Mouse (Mus musculus): Measurements from ENCODE around the gene Gm28539. TPM values are rescaled to one million over a fixed set of nuclear protein-coding genes. Genes with fewer than 3 reads are reported as not detected.
"Not testable (repeated sequence)": the region's sequence is repeated elsewhere in the genome, so short reads cannot be mapped to it uniquely, and the experiment has no call there.

The Gm28539 gene
- polyA plus RNA-seq, 1 experiment from 2014 or later, result not detected

DNA sequence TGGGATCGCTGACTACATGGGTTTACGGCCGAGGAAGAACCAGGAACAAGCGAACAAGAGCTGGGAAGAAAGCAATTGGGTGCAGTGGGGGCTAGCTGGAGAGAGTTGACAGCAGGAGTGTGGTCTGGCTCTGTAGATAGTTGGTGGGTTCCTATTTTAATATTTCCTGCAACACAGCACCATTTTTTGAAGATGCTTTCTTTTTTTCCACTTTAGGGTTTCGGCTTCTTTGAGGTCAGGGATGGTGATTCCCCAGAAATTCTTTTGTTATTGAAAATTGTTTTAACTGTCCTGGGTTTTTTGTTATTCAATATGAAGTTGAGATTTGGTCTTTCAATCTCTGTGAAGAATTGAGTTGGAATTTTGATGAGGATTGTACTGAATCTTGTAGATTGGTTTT lies 150.5 kb downstream of the Gm28539 start:
- no peak overlapping the region for H3K4me2 ChIP-seq
- DNase-seq (no peak), ATAC-seq (ENCODE audit: insufficient read depth) (no peak)
- no peaks in the 10 kb centered on the region for H3K36me3 ChIP-seq (ENCODE audit: insufficient read depth)
- no peak for TF ChIP-seq CTCF (IDR thresholded peaks at IDR 0.05; ENCODE audit: low read depth)
- H3K9me3 ChIP-seq (ENCODE audit: low read depth, low read length), result no peaks in the 10 kb centered on the region
- H3K27me3 ChIP-seq (ENCODE audit: insufficient read depth, low read length), result no peaks in the 10 kb centered on the region
- H3K27ac ChIP-seq (ENCODE audit: low read depth), result no peak overlapping the region
- H3K4me1 ChIP-seq (ENCODE audit: insufficient read depth), result no peaks in the 10 kb centered on the region
- no peak overlapping the region for H3K9ac ChIP-seq
- WGBS, result 90% methylated on average over 5 of the region's 5 CpGs
- H3K4me3 ChIP-seq (ENCODE audit: low read depth, low read length), result no peak overlapping the region

- H3K27me3 ChIP-seq (ENCODE audit: insufficient read depth, low read length); ATAC-seq (ENCODE audit: insufficient read depth); H3K4me1 ChIP-seq (ENCODE audit: insufficient read depth); H3K9ac ChIP-seq; H3K9me3 ChIP-seq (ENCODE audit: low read depth, low read length); H3K4me2 ChIP-seq; H3K36me3 ChIP-seq (ENCODE audit: insufficient read depth); H3K27ac ChIP-seq (ENCODE audit: low read depth); H3K4me3 ChIP-seq (ENCODE audit: low read depth, low read length): not testable (repeated sequence)
- peak; percentile 51 for TF ChIP-seq CTCF (IDR thresholded peaks at IDR 0.05; ENCODE audit: low read depth)
- peak; percentile 14 for DNase-seq
- 41% methylated on average over 2 of the region's 2 CpGs for WGBS
Observed at GRCm38 (mm10) chr16:19002610-19003389, 166.4 kb downstream of the Gm28539 start.

GRCm38 (mm10) chr16:19003757-19004156 lies 167.4 kb downstream of the Gm28539 start:
- H3K9me3 ChIP-seq (ENCODE audit: low read depth, low read length), result no peaks in the 10 kb centered on the region
- no peaks in the 10 kb centered on the region for H3K36me3 ChIP-seq (ENCODE audit: insufficient read depth)
- no peak for ATAC-seq (ENCODE audit: insufficient read depth)
- no peak overlapping the region for H3K4me2 ChIP-seq
- no peaks in the 10 kb centered on the region for H3K4me1 ChIP-seq (ENCODE audit: insufficient read depth)
- H3K27me3 ChIP-seq (ENCODE audit: insufficient read depth, low read length), result no peaks in the 10 kb centered on the region
- no peak overlapping the region for H3K4me3 ChIP-seq (ENCODE audit: low read depth, low read length)
- no peak overlapping the region for H3K9ac ChIP-seq
- DNase-seq, result no peak
- WGBS, result 73% methylated on average over 1 of the region's 1 CpGs
- no peak overlapping the region for H3K27ac ChIP-seq (ENCODE audit: low read depth)
- no peak for TF ChIP-seq CTCF (IDR thresholded peaks at IDR 0.05; ENCODE audit: low read depth)

DNA sequence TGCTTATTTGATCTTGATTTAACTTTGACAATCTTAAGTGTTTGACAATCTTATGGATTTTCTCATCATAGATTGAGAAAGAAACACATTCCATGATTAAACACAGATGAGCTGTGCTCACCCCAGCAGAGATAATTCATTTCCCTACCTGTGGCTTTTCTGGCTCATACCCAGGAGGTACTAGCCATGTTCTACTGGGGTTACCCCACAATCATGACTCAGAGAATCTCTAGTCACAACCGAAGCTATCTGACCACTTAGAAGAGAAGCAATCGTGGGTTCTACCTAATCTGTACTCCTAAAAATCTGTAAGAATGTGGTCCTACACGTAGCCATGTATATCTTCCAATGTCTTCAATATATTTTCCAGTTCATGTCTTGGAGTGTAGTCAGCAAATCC lies 168.9 kb downstream of the Gm28539 start:
- no peak overlapping the region for H3K27ac ChIP-seq (ENCODE audit: low read depth)
- H3K4me1 ChIP-seq (ENCODE audit: insufficient read depth), result no peaks in the 10 kb centered on the region
- ATAC-seq (ENCODE audit: insufficient read depth), result no peak
- no peaks in the 10 kb centered on the region for H3K36me3 ChIP-seq (ENCODE audit: insufficient read depth)
- H3K4me2 ChIP-seq, result no peak overlapping the region
- DNase-seq, result no peak
- no peaks in the 10 kb centered on the region for H3K9me3 ChIP-seq (ENCODE audit: low read depth, low read length)
- TF ChIP-seq CTCF (IDR thresholded peaks at IDR 0.05; ENCODE audit: low read depth), result no peak
- no peak overlapping the region for H3K9ac ChIP-seq
- 63% methylated on average over 3 of the region's 3 CpGs for WGBS
- H3K4me3 ChIP-seq (ENCODE audit: low read depth, low read length), result no peak overlapping the region
- H3K27me3 ChIP-seq (ENCODE audit: insufficient read depth, low read length), result no peaks in the 10 kb centered on the region

Other genes starting within 250 kb of the Gm28539 start
- 12.0 and 15.8 TPM in 2 replicates for gene Tbx1, start 245.9 kb upstream of the Gm28539 start, polyA plus RNA-seq (2014; fragmentation: Nextera tagmentation; extraction: Ambion mirVana)
- gene Gp1bb, start 214.2 kb upstream of the Gm28539 start, polyA plus RNA-seq (2014; fragmentation: Nextera tagmentation; extraction: Ambion mirVana), result 3.8 and 4.1 TPM in 2 replicates
- gene Gm49601, start 210.2 kb upstream of the Gm28539 start, polyA plus RNA-seq (2014; fragmentation: Nextera tagmentation; extraction: Ambion mirVana), result 1.2 and 1.7 TPM in 2 replicates
- 19.3 and 20.1 TPM in 2 replicates for gene Sept5, start 206.6 kb upstream of the Gm28539 start, polyA plus RNA-seq (2014; fragmentation: Nextera tagmentation; extraction: Ambion mirVana)
- 94.1 and 105 TPM in 2 replicates for gene Cldn5, start 59.7 kb upstream of the Gm28539 start, polyA plus RNA-seq (2014; fragmentation: Nextera tagmentation; extraction: Ambion mirVana)
- gene Ufd1, start 24.8 kb upstream of the Gm28539 start, polyA plus RNA-seq (2014; fragmentation: Nextera tagmentation; extraction: Ambion mirVana), result 77.6 and 84.5 TPM in 2 replicates
- gene Cdc45, start 24.6 kb upstream of the Gm28539 start, polyA plus RNA-seq (2014; fragmentation: Nextera tagmentation; extraction: Ambion mirVana), result 64.0 and 67.3 TPM in 2 replicates
- gene 2510002D24Rik, start within 50 bp of the Gm28539 start, polyA plus RNA-seq (2014; fragmentation: Nextera tagmentation; extraction: Ambion mirVana), result 27.5 and 30.9 TPM in 2 replicates
- gene Mrpl40, start 40.3 kb downstream of the Gm28539 start, polyA plus RNA-seq (2014; fragmentation: Nextera tagmentation; extraction: Ambion mirVana), result 81.8 and 82.6 TPM in 2 replicates
- gene Hira, start 40.5 kb downstream of the Gm28539 start, polyA plus RNA-seq (2014; fragmentation: Nextera tagmentation; extraction: Ambion mirVana), result 14.0 and 16.4 TPM in 2 replicates

Data from lung, embryonic 14.5 days (tissue).